Mouse (Mus musculus) erythroblast, embryonic 14.5 days (primary cell): Measurements from ENCODE around the gene Abhd11. TPM values are rescaled to one million over a fixed set of nuclear protein-coding genes. Genes with fewer than 3 reads are reported as not detected.
A peak's percentile ranks its signal among the peaks of the same experiment; 100 is the strongest.

Experiments used
- H3K27me3 ChIP-seq: 2 replicates; pipeline ENCODE4 v1.6.1; 2012; ENCODE audit warnings: inconsistent platforms; ENCODE audit not compliant: control insufficient read depth
- H3K36me3 ChIP-seq: 2 replicates; pipeline ENCODE4 v1.6.1; 2012; ENCODE audit warnings: mild to moderate bottlenecking, inconsistent platforms; ENCODE audit not compliant: control insufficient read depth
- H3K4me1 ChIP-seq: 2 replicates; pipeline ENCODE4 v1.6.1; 2012; ENCODE audit warnings: inconsistent platforms; ENCODE audit not compliant: control insufficient read depth
- H3K4me3 ChIP-seq: replicated peaks from 2 replicates; pipeline ENCODE3; 2012; ENCODE audit warnings: moderate library complexity, mild to moderate bottlenecking, inconsistent platforms
- H3K9me3 ChIP-seq: 2 replicates; pipeline ENCODE4 v1.6.1; 2012; ENCODE audit warnings: low read length, inconsistent platforms, mixed read lengths; ENCODE audit not compliant: control insufficient read depth
- GATA1 ChIP-seq: IDR thresholded peaks from 2 replicates; pipeline ENCODE4 v1.6.1; 2012; ENCODE audit warnings: low read length, inconsistent platforms, mixed read lengths
- TAL1 ChIP-seq: IDR thresholded peaks from 3 replicates; pipeline ENCODE4 v1.6.1; 2012; ENCODE audit warnings: low read length, inconsistent platforms, mixed read lengths
- polyA plus RNA-seq: library from polyadenylated mRNA; stranded (reverse); fragments of >175 nt; gene quantifications from 2 replicates; pipeline ENCODE4 v1.2.3, GENCODE M21; 2012

Abhd11 gene
- polyA plus RNA-seq, 1 experiment = 2.2 TPM

GRCm38 (mm10) chr5:134983771-134984170 lies 25.2 kb upstream of the Abhd11 start:
- Histone ChIP-seq H3K27me3 (peaks cover 53% of the 10 kb centered on the region), H3K36me3 (no peaks in the 10 kb centered on the region), H3K9me3 (peaks cover 9% of the 10 kb centered on the region; the same call in 1 of the 2 replicates), H3K4me3 (no peak overlapping the region), H3K4me1 (peaks cover 19% of the 10 kb centered on the region)
- TF ChIP-seq TAL1 = no peak
- no peak for TF ChIP-seq GATA1

GRCm38 (mm10) chr5:134985633-134986297 lies 23.2 kb upstream of the Abhd11 start, which contains the start of gene Cldn3:
Cldn3 (plus strand) TSS chr5:134986214.
- Histone ChIP-seq H3K27me3 (peaks cover 70% of the 10 kb centered on the region), H3K4me1 (peaks cover 13% of the 10 kb centered on the region), H3K36me3 (no peaks in the 10 kb centered on the region)

GRCm38 (mm10) chr5:134986298-134987268 lies 22.4 kb upstream of the Abhd11 start:
- H3K27me3 ChIP-seq = peaks cover 71% of the 10 kb centered on the region
- peaks cover 9% of the 10 kb centered on the region; the same call in 1 of the 2 replicates for H3K9me3 ChIP-seq
- no peak overlapping the region for H3K4me3 ChIP-seq
- H3K36me3 ChIP-seq = no peaks in the 10 kb centered on the region
- H3K4me1 ChIP-seq = peaks cover 13% of the 10 kb centered on the region
- TF ChIP-seq TAL1 (no peak), GATA1 (no peak)

More at GRCm38 (mm10) chr5:134985633-134986297, 23.2 kb upstream of the Abhd11 start, which contains the start of gene Cldn3:
- no peak within 1 kb of the TSS for H3K4me3 ChIP-seq
- no peak for TF ChIP-seq GATA1
- no peak for TF ChIP-seq TAL1
- H3K9me3 ChIP-seq = peaks cover 9% of the 10 kb centered on the region; the same call in 1 of the 2 replicates

GRCm38 (mm10) chr5:134989166-134989565 lies 19.8 kb upstream of the Abhd11 start:
- peaks cover 13% of the 10 kb centered on the region for H3K4me1 ChIP-seq
- TF ChIP-seq TAL1 (no peak), GATA1 (no peak)
- no peaks in the 10 kb centered on the region for H3K36me3 ChIP-seq
- peaks cover 64% of the 10 kb centered on the region for H3K27me3 ChIP-seq
- H3K9me3 ChIP-seq = peaks cover 9% of the 10 kb centered on the region; the same call in 1 of the 2 replicates
- H3K4me3 ChIP-seq = no peak overlapping the region

GRCm38 (mm10) chr5:134989741-134990140 lies 19.2 kb upstream of the Abhd11 start:
- no peak for TF ChIP-seq GATA1
- TF ChIP-seq TAL1 = no peak
- H3K4me3 ChIP-seq = no peak overlapping the region
- H3K27me3 ChIP-seq = peaks cover 59% of the 10 kb centered on the region
- H3K36me3 ChIP-seq = no peaks in the 10 kb centered on the region
- H3K4me1 ChIP-seq = peaks cover 13% of the 10 kb centered on the region
- peaks cover 9% of the 10 kb centered on the region; the same call in 1 of the 2 replicates for H3K9me3 ChIP-seq

GRCm38 (mm10) chr5:134992566-134992965 lies 16.4 kb upstream of the Abhd11 start:
- H3K4me3 ChIP-seq = no peak overlapping the region
- no peaks in the 10 kb centered on the region for H3K9me3 ChIP-seq
- H3K27me3 ChIP-seq = peaks cover 31% of the 10 kb centered on the region
- TF ChIP-seq TAL1 (no peak), GATA1 (no peak)
- no peaks in the 10 kb centered on the region for H3K4me1 ChIP-seq
- no peaks in the 10 kb centered on the region for H3K36me3 ChIP-seq

GRCm38 (mm10) chr5:134998359-134998758 lies 10.6 kb upstream of the Abhd11 start:
- peaks cover 15% of the 10 kb centered on the region for H3K27me3 ChIP-seq
- no peak overlapping the region for H3K4me3 ChIP-seq
- TF ChIP-seq TAL1 (no peak), GATA1 (no peak)
- no peaks in the 10 kb centered on the region for H3K9me3 ChIP-seq
- no peaks in the 10 kb centered on the region for H3K36me3 ChIP-seq
- peaks cover 2% of the 10 kb centered on the region for H3K4me1 ChIP-seq

- Histone ChIP-seq H3K27me3 (peaks cover 16% of the 10 kb centered on the region), H3K4me1 (peaks cover 2% of the 10 kb centered on the region), H3K36me3 (no peaks in the 10 kb centered on the region), H3K4me3 (no peak overlapping the region), H3K9me3 (no peaks in the 10 kb centered on the region)
- TF ChIP-seq TAL1 (0 out of 3 replicates have a peak, but pooled peaks have one; percentile 6), GATA1 (no peak)
These were observed 9.2 kb upstream of the Abhd11 start for GRCm38 (mm10) chr5:134999797-135000196.

- peaks cover 24% of the 10 kb centered on the region for H3K27me3 ChIP-seq
- H3K9me3 ChIP-seq = no peaks in the 10 kb centered on the region
- peaks cover 2% of the 10 kb centered on the region for H3K4me1 ChIP-seq
- H3K4me3 ChIP-seq = no peak overlapping the region
- no peaks in the 10 kb centered on the region for H3K36me3 ChIP-seq
- TF ChIP-seq GATA1 (no peak), TAL1 (no peak)
These were observed 8.2 kb upstream of the Abhd11 start for GRCm38 (mm10) chr5:135000751-135001150.
